Mouse (Mus musculus) embryo, embryonic 11.5 days (tissue): ENCODE measurements around the gene Arhgap42.
A peak's percentile ranks its signal among the peaks of the same experiment; 100 is the strongest.

Experiments used
- DNase-seq: peaks from one replicate; pipeline ENCODE4 v3.0.0-alpha.2; 2012; ENCODE audit warnings: low read depth, low spot score

The Arhgap42 gene

DNA sequence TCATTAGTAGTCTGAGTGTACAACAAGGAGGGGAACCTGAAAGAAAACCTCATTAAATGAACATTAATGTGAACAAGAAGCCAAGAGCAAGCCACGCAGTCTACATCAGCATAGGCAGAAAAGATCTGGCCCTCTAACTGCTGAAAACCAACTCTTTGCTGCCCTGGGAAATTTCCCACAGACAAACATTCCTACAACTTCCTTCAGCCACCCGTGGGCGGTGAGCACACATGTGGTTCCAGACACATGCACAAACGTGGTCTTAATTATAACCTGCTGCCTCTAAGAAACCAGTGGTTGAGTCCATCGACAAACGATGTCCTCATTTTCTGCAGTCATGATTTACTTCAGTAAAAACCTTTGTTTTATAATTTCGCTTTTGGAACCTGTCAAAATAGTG lies 96.3 kb downstream of the Arhgap42 start:
- DNase-seq: no peak

DNA sequence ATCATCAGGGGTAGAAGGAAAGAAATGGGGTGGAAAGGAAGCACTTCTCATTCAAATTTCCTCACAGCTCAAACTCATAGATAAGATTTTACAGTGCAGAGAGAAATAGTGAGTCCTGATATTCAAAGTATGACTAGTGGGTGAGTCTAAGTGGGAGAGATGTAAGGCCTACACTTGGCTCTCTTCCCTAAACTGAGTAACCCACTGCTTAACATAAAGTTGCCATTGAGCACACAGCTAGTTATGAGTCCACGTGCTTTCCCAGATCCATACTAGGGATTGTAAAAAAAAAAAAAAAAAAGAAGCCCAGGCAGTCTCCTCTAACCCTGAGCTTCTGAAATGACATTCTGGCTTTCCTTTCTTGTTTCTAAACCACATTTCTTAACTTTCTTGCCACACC lies 96.8 kb downstream of the Arhgap42 start:
- DNase-seq: no peak

- no peak for DNase-seq
Measured at GRCm38 (mm10) chr9:9128996-9129694, 109.8 kb downstream of the Arhgap42 start.

- DNase-seq: no peak
Measured at GRCm38 (mm10) chr9:9127041-9127755, 111.7 kb downstream of the Arhgap42 start.

- DNase-seq: no peak
Measured at GRCm38 (mm10) chr9:9124156-9124555, 114.7 kb downstream of the Arhgap42 start.

DNA sequence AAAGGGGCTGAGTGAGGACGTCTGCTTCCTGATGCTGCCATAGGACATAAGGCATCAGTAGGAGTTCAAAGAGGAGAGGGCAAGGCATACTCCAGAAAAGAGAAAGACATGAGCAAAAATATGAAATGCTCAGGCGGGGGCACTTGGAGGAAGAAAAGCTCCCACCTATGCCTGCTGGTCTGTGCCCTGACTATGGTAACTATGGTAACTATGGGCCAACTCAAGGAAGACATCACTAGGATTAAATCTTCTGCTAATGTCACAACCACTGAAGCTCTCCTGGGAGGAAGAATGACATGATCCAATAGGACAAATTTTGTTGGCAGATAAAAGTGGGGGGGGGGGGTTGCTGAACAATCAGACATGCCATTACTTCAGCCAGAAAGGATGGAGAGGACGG lies 124.6 kb downstream of the Arhgap42 start:
- no peak for DNase-seq

GRCm38 (mm10) chr9:9113847-9114246 lies 125.1 kb downstream of the Arhgap42 start:
- DNase-seq: no peak

DNA sequence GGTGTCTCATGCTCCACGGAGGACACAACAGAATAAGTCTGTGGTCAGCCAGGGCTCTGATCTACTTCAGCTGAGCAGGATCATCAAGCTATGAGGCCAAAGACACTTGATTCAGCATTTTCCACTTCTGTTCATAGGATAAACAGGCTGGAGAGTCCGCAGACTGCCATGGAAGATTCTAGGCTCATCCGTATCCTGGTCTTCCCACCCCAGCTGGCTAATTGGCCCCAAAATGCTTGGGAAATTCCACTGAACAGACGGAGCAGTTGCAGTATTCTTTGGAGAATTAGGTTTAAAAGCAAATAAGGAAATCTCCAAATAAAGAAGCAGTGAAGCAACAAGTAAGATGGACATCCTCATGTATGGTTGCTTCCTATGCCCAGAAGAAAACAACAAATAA lies 126.0 kb downstream of the Arhgap42 start:
- no peak for DNase-seq

GRCm38 (mm10) chr9:9107697-9108096 lies 131.2 kb downstream of the Arhgap42 start:
- no peak for DNase-seq

DNA sequence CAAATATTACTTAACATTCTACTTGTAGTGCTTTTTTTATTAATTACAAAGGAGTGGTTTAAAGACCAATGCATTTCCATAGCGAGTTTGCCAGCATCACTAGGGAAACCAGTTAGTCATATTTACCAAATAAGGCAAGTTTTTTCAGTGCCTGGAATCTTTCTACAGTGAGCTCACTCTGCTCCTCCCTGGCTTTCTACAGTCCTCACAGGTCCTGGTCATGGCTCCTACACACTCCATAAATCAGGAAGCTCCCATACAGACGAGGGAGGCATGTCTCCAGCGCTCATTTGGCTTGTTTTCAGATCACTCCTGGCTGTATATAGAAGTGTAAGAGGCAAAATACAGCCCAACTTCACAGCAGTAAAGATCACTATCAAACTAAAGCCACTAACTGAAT lies 134.1 kb downstream of the Arhgap42 start:
- no peak for DNase-seq

DNA sequence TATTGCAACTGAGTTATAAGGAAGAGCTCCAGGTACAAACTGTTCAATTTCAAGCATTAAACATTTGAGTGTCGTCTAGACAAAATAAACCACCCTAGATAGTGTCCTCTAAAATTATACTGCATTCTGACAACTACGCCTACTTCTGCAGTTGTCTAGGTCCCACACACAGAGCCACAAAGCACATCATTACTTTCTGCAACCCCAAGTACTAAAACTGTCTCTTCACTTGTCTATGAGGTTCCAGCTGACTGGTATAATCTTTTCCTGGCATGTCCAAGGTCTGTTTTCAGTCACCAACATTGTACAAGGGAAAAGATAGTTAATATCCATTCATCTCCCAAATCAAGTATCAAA lies 136.8 kb downstream of the Arhgap42 start:
- DNase-seq: no peak

DNA sequence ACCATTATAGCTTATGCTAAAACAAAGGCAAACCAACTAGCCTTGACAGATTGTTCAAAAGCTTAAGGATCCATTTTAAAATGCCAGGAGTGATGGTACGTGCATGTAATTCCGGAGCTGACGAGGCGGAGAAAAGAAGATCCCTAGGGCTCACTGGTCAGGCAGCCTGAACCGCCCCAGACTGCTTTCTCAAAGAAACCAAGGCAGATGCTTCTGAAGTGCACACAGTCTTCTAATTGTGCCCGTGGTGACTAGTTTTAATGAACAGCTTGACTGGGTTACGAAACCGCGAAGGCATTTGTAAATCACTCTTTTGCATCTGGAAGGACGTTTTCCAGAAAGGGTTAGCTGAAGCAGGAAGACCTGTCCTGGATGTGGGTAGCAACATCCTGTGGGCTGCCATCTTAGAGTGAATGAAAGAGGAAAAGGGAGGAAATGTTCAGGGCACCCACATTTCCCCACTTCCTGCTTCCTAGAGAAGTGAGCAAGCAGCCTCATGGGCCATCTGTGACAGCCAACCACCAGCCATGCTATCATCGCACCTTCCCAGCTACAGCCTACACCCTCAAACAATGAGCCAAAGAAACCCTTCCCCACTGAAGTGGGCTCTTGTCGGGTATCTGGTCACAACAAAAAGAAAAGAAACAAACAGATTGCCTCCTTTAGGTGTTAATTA lies 137.3 kb downstream of the Arhgap42 start:
- no peak for DNase-seq

DNA sequence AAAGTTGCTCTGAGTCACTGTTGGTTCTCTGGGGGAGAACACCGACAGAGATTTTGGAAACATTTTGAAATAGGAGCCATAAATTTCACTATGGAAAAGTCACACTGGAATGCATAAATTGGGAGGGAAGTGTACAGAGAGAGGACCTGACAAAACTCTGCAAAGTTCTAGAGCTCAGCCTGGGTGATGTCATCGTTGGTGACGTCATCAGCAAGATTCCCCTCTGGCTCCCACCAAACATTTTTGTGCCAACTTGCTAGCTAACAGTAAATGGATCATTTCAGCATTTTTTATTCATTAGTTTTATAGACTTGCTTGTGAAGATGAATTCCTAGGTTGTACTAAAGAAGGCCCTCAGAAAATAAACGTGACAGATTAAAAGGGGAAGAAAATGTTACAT lies 137.8 kb downstream of the Arhgap42 start:
- DNase-seq: no peak

DNA sequence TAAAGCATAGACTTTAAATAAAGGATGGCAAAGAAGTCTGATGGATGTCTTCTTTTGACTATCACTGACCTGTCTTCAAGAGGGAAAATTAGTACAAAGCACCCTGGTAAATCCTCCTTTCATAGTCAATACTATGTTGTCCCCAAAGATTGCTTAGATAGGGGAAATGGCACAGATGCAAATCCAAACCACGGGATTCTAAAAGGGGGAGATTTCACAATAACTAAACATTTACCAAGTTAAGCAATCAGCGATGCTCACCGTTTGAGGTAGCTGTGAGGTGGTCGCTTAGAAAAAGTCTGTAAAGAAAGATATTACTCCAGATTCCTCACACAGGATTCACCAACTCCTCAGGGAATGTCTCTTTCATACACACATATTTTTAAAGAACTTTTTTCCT lies 141.1 kb downstream of the Arhgap42 start:
- DNase-seq: no peak

- no peak for DNase-seq
Measured at GRCm38 (mm10) chr9:9096761-9097160, 142.1 kb downstream of the Arhgap42 start.

DNA sequence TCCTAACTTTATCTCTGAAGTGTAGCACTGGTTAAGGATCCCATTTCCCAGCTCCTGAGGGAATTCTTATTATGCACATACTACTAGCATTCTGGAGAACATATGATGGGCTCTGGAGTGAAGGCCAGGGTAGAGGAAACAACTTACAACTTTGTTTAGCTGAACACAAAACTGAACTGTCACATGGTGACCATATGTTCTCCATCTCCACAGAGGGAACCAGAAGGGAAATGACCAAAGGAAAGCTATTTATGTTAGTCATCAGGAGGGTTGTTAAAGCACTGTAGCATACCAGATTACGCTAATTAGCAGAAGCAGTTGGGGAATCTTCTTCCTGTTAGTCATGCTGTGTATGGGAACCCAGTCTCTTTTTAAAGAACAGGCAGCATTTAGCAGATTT lies 145.8 kb downstream of the Arhgap42 start:
- no peak for DNase-seq

DNA sequence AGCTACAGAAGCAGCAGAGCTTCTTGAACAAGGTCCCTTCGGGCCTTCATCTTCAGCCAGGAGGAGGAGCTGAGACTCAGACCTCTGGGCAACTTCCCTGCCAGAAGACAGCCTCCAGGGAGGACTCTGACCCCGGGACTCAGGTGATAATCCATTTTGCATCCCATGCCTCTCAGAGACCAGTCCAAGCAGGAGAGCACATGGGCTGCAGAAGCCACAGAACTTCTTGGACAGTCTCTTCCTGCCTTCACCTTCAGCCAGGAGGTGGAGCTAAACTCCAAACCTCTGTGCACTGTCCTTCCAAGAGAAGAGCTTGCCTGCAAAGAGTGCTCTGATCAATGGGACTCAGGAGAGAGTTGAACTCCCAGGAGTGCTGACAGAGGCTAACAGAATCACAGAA lies 155.5 kb downstream of the Arhgap42 start:
- DNase-seq: no peak

DNA sequence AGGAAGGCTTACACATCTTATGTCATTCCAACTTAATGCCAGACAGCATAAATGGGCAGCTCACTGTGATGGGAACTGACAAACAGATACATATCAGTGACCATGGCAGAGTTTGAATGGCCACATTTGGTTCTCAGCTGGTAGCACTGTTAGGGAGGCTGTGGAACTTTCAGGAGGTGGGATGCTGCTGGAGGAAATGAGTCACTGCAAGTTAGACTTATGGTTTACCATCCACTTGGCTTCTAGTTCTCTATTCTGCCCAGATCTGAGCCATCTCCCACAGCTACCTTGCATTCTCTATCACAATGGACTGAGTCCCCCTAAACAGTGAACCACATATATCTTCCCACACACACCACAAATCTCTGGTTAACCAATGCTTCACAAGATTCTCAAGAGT lies 186.0 kb downstream of the Arhgap42 start:
- no peak for DNase-seq

DNA sequence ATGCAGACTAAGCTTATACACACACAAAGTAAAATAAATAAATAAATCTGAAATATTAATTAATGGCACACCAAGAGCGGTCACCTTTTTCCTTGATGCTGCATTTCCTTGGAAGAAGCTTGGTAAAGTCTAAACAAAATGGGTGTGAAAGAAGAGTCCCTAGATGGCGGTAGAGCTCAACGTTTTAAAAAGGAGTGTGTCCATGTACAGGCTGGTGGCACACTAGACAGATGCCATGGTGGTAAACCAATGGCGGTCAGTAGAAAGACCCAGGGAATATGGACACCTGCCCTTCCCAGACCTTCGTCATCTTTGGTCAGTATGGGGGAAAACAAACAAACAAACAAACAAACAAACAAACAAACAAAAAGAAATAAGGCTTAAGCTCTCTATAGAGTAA lies 187.7 kb downstream of the Arhgap42 start:
- peak; percentile 26 for DNase-seq

DNA sequence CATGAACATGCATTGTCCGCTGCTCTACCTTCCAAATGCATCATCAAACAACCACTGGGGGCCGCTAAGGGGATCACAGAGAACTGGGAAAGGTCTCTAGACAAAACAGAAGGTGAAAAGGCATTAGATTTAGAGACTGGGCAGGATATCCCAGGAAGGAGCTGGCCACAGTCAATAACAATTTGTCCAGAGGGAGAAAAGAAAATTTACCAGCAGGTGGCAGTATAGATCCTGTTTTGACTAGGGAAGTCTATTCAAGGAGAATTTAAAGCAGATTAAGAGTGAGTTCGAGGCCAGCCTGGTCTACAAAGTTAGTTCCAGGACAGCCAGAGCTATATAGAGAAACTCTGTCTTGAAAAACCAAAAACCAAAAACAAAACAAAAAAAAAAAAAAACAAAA lies 189.7 kb downstream of the Arhgap42 start:
- peak; percentile 22 for DNase-seq

DNA sequence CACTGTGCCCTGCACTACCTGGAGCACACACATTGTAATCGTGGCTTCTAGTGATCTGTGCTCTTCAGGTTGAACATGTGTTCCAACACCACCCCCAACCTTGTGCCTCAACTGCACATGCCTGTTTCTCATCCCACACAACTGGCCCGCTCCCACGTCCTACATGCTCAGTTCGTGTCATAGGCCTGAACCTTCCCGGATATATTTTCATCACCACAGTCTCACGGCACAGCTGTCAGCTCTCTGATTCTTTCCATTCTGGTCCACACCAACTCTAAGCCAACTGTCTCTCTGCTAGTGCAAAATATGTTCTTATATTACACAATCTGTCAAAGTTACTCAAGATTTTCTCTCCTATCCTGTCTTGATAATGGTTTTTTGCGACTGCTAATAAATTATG lies 197.9 kb downstream of the Arhgap42 start:
- DNase-seq: no peak

DNA sequence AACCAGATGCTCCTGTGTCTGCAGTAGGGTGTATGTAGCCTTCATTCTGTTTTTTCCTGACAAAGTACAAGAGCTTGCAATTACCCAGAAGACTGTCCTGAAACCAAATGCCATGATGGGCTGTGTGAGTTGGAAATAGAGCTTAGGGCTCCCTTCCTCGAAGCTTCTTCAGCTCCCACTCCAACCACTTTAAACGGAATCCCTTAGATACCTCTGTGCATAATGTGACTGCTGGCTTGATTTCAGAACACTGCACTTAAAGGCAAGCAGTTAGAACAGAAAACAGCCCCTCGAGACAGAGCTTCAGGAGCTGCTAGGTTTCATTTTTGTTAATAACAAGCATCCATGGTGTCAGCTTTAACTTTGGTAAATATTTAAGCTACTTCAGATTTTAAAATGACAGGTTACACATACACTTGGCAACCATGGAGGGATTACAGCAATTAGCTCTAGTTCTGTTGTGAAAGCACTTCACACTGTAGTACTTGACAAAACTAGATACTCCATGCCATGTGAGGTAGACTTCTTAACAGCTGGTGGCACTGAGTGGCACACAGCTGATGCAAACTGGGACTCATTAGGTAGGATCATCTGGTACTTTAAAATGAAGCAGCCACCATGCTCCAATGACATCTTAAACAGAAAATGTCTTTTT lies 201.8 kb downstream of the Arhgap42 start:
- DNase-seq: no peak
